Mouse (Mus musculus): ENCODE data around the gene Dhdds. TPM values are rescaled to one million over a fixed set of nuclear protein-coding genes. Genes with fewer than 3 reads are reported as not detected.

Gene Dhdds
- polyA plus RNA-seq, 1 experiment from 2014 or later: 49.8 TPM

DNA sequence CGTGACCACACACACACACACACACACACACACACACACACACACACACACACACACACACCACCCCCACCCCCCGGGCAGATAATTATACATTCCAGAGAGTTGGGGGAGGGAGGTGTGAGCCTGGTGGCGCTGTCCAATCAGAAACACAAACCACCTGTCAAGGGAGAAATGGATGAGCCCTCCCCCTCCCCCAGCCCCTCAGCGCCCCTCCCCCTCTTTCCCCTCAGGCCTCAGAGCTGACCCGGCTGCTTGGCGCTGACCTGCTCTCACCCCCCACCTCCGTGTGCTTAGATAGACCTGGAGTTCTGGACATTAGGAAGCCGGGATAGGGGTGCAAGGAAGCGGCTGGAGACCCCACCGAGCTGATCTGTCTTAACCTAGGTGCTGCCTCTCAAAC lies 18.5 kb upstream of the Dhdds start:
- H3K27ac ChIP-seq (ENCODE audit: low read depth, low read length): no peak overlapping the region
- no peak for ATAC-seq
- H3K4me2 ChIP-seq (ENCODE audit: low read length): peak overlapping the region; percentile 70
- no peaks in the 10 kb centered on the region for H3K36me3 ChIP-seq (ENCODE audit: control insufficient read depth, insufficient read depth, low read length)
- H3K4me1 ChIP-seq (ENCODE audit: control insufficient read depth, insufficient read depth, low read depth, low read length): peaks cover 18% of the 10 kb centered on the region
- WGBS: 0% methylated on average over 9 of the region's 10 CpGs
- peak overlapping the region; percentile 35 for H3K4me3 ChIP-seq (ENCODE audit: low read length)
- H3K9me3 ChIP-seq (ENCODE audit: control insufficient read depth, low read length): no peaks in the 10 kb centered on the region
- peaks cover 20% of the 10 kb centered on the region for H3K27me3 ChIP-seq (replicated peaks; ENCODE audit: control insufficient read depth, insufficient read depth, low read length)
- peak overlapping the region; percentile 22; the same call in 1 of the 2 replicates for H3K9ac ChIP-seq (ENCODE audit: low read depth, low read length)

DNA sequence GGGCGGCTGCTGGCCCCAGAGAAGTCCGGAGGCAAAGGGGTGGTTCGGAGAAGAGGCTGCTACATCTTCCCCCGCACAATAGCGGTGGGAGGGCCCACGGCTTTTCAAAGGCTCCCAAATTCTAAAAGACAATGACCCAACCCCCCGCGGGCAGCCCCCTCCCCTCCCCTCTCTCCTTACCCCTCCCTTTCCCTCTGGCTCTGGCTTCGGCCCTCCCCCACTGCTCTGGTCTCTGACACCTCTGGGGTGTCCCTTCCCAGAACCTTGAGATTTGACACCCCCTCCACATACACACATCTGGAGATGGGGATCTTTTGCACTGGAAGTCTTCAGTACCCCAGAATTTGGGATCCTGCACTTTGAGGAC lies 18.0 kb upstream of the Dhdds start, which contains the start of gene Lin28a:
Gene Lin28a (minus strand): TSS at position 63 of the 367 bp plus-strand sequence.
- Histone ChIP-seq H3K4me2 (ENCODE audit: low read length) (peak within 1 kb of the TSS; percentile 70), H3K36me3 (ENCODE audit: control insufficient read depth, insufficient read depth, low read length) (no peaks in the 10 kb centered on the region), H3K4me3 (ENCODE audit: low read length) (peak within 1 kb of the TSS; percentile 44), H3K9ac (ENCODE audit: low read depth, low read length) (peak within 1 kb of the TSS; percentile 56), H3K9me3 (ENCODE audit: control insufficient read depth, low read length) (no peaks in the 10 kb centered on the region), H3K27me3 (replicated peaks; ENCODE audit: control insufficient read depth, insufficient read depth, low read length) (peaks cover 20% of the 10 kb centered on the region), H3K4me1 (ENCODE audit: control insufficient read depth, insufficient read depth, low read depth, low read length) (peaks cover 18% of the 10 kb centered on the region), H3K27ac (ENCODE audit: low read depth, low read length) (peak within 1 kb of the TSS; percentile 31; the same call in 1 of the 2 replicates)
- 0% methylated on average over 7 of the region's 9 CpGs for WGBS
- ATAC-seq: no peak

DNA sequence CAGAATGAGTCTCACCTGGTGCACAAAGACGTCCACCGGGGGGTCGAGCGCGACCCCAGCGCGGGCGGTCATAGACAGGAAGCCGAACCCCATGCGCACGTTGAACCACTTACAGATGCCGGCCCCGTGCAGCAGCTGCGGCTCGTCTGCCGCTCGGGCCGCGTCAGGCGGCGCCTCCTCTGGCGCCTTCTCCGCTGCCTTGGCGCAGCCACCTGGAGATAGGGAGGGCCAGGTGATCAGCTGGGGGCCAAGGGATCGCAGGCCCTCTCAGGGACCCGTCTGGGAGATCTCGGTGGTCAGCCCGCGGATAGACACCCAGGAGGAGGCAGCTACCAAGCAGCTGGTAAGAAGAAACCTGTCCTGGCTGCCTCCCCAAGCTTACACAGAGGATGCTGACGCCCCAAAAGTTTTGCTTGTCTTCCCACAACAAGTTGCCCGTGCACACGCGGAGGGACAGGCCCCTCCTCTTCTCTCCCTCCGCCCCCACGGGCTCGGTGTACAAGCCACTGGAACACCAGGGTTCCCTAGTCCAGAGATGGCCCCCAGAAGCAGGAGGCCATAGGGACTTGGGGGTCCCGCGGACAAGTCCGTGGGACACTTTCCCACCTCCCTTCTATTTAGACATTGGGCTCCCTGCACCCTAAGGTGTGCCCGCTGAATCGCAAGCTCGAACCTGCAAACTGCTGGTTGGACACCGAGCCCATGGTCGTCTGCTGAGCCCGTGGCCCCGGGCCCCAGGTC lies 17.5 kb upstream of the Dhdds start:
- peak overlapping the region; percentile 56 for H3K9ac ChIP-seq (ENCODE audit: low read depth, low read length)
- H3K27ac ChIP-seq (ENCODE audit: low read depth, low read length): no peak overlapping the region
- peaks cover 20% of the 10 kb centered on the region for H3K27me3 ChIP-seq (replicated peaks; ENCODE audit: control insufficient read depth, insufficient read depth, low read length)
- H3K4me2 ChIP-seq (ENCODE audit: low read length): peak overlapping the region; percentile 70
- H3K4me3 ChIP-seq (ENCODE audit: low read length): peak overlapping the region; percentile 44
- no peaks in the 10 kb centered on the region for H3K9me3 ChIP-seq (ENCODE audit: control insufficient read depth, low read length)
- no peak for ATAC-seq
- WGBS: under 1% methylated on average over 42 of the region's 46 CpGs
- no peaks in the 10 kb centered on the region for H3K36me3 ChIP-seq (ENCODE audit: control insufficient read depth, insufficient read depth, low read length)
- peaks cover 18% of the 10 kb centered on the region for H3K4me1 ChIP-seq (ENCODE audit: control insufficient read depth, insufficient read depth, low read depth, low read length)

DNA sequence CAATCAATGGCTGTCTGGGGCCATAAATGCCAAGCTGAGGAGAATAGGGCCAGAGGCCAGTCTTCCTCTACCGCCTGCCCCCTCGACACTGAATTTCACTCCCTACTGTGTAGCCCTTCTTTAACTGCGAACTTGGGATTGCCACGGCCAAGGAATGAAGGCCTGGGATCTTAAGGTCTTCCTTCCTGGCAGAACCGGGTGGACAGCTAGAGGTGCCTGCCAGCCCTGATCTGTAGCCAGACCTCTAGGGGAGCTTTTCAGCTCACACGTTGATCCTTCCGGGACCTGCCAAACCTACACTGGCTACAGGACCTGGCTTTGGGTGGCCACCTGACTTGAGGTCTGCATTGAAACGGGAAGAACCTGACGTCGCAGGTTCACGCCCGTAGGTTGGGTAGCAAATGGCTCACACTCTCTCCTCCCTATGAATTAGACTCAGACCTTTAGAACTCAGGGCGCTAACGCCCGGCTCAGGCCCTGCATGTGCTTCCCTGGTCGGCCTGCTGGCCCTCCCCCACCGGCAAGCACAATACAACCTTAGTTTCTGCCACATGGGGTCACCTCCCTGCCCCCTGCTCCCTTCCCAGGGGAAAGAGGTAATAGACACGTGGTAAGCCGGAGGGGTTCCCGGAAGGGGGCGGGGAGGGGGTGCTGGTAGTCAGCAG lies 16.6 kb upstream of the Dhdds start:
- Histone ChIP-seq H3K4me2 (ENCODE audit: low read length) (peak overlapping the region; percentile 70), H3K27me3 (replicated peaks; ENCODE audit: control insufficient read depth, insufficient read depth, low read length) (peaks cover 20% of the 10 kb centered on the region), H3K9me3 (ENCODE audit: control insufficient read depth, low read length) (no peaks in the 10 kb centered on the region), H3K4me1 (ENCODE audit: control insufficient read depth, insufficient read depth, low read depth, low read length) (peaks cover 18% of the 10 kb centered on the region), H3K4me3 (ENCODE audit: low read length) (peak overlapping the region; percentile 44), H3K36me3 (ENCODE audit: control insufficient read depth, insufficient read depth, low read length) (no peaks in the 10 kb centered on the region), H3K27ac (ENCODE audit: low read depth, low read length) (no peak overlapping the region), H3K9ac (ENCODE audit: low read depth, low read length) (no peak overlapping the region; the same call in 1 of the 2 replicates)
- 4% methylated on average over 21 of the region's 21 CpGs for WGBS
- ATAC-seq: no peak

DNA sequence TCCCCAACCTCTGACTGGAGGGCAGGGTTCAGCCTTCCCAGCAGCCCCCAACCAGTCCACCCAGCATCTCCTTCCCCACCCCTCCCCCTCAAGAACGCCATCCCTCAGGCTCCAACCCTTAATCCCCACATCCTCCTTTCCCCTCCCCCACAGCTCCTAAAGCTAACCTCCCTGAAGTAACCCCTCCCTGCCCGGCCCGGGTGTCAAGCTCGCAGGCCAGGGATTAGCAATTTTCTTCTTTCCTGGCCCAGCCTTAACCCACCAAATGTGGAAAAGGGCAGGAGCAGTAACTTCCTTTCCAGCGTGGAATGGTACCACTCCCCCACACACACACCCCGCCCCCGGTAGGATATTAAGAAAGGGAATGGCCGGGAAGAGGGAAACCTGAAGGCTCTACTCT lies 16.0 kb upstream of the Dhdds start:
- no peak overlapping the region for H3K9ac ChIP-seq (ENCODE audit: low read depth, low read length)
- no peak overlapping the region for H3K4me2 ChIP-seq (ENCODE audit: low read length)
- no peaks in the 10 kb centered on the region for H3K36me3 ChIP-seq (ENCODE audit: control insufficient read depth, insufficient read depth, low read length)
- peaks cover 18% of the 10 kb centered on the region for H3K4me1 ChIP-seq (ENCODE audit: control insufficient read depth, insufficient read depth, low read depth, low read length)
- no peak overlapping the region for H3K27ac ChIP-seq (ENCODE audit: low read depth, low read length)
- no peak for ATAC-seq
- H3K27me3 ChIP-seq (replicated peaks; ENCODE audit: control insufficient read depth, insufficient read depth, low read length): peaks cover 18% of the 10 kb centered on the region
- WGBS: 5% methylated on average over 8 of the region's 8 CpGs
- H3K4me3 ChIP-seq (ENCODE audit: low read length): no peak overlapping the region
- no peaks in the 10 kb centered on the region for H3K9me3 ChIP-seq (ENCODE audit: control insufficient read depth, low read length)

DNA sequence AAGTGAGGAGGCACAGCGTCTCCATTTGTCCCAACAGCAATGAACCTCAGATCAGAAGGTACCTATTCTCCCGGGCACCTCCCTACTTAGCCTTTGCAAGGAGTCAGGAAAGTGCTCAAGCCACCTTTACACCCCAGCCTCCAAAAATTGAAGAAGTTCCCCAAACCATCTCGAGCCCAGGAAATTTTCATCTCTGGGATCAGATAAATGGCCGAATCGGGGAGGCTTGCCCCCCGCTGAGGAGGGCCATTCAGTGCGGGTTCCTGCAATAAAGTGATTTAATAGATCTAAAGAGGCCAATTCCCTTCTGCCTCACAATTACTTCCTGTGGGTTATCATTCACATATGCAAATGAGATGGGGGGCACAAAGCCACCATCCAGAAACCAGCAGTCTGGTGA lies 15.5 kb upstream of the Dhdds start:
- no peak overlapping the region for H3K4me3 ChIP-seq (ENCODE audit: low read length)
- H3K4me2 ChIP-seq (ENCODE audit: low read length): no peak overlapping the region
- no peak overlapping the region for H3K27ac ChIP-seq (ENCODE audit: low read depth, low read length)
- H3K4me1 ChIP-seq (ENCODE audit: control insufficient read depth, insufficient read depth, low read depth, low read length): peaks cover 18% of the 10 kb centered on the region
- 6% methylated on average over 7 of the region's 7 CpGs for WGBS
- H3K27me3 ChIP-seq (replicated peaks; ENCODE audit: control insufficient read depth, insufficient read depth, low read length): peaks cover 17% of the 10 kb centered on the region
- no peaks in the 10 kb centered on the region for H3K9me3 ChIP-seq (ENCODE audit: control insufficient read depth, low read length)
- H3K9ac ChIP-seq (ENCODE audit: low read depth, low read length): no peak overlapping the region
- no peaks in the 10 kb centered on the region for H3K36me3 ChIP-seq (ENCODE audit: control insufficient read depth, insufficient read depth, low read length)
- no peak for ATAC-seq

DNA sequence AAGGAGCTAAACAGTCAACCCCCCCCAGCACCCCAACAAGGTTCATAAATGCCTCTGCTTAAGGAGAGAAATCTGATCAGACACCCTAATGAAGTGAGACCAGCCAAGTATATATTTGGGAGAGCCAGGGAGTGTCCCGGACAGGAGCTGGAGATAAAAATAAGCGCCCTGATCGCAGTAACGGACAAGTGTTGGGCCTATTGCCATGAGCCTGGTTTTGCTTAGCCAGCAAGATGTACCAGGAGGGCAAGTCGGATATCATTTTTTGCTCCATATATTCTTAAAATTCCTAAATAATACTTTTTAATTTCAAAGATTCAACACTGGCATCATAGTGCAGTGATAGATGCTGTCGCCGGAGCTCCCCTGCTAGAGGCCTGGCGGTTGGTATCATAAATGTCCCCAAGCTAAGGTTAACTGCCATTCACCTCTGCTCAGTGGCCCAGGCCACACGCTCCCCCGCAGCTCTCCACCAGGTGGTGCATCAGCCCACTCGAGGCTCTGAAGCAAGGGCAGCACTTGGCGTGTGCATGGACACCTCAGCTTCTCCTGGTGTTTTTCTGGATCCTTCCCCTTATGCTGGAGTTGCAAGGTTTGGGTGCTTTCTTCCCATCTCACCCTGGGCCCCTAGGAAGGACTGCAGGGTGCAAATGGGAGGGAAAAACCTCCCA lies 12.3 kb upstream of the Dhdds start:
- H3K4me1 ChIP-seq (ENCODE audit: control insufficient read depth, insufficient read depth, low read depth, low read length): peaks cover 7% of the 10 kb centered on the region
- H3K27ac ChIP-seq (ENCODE audit: low read depth, low read length): no peak overlapping the region
- H3K9ac ChIP-seq (ENCODE audit: low read depth, low read length): no peak overlapping the region
- no peaks in the 10 kb centered on the region for H3K36me3 ChIP-seq (ENCODE audit: control insufficient read depth, insufficient read depth, low read length)
- peaks cover 7% of the 10 kb centered on the region for H3K27me3 ChIP-seq (replicated peaks; ENCODE audit: control insufficient read depth, insufficient read depth, low read length)
- 45% methylated on average over 12 of the region's 12 CpGs for WGBS
- ATAC-seq: no peak
- no peak overlapping the region for H3K4me3 ChIP-seq (ENCODE audit: low read length)
- H3K9me3 ChIP-seq (ENCODE audit: control insufficient read depth, low read length): no peaks in the 10 kb centered on the region
- no peak overlapping the region for H3K4me2 ChIP-seq (ENCODE audit: low read length)

DNA sequence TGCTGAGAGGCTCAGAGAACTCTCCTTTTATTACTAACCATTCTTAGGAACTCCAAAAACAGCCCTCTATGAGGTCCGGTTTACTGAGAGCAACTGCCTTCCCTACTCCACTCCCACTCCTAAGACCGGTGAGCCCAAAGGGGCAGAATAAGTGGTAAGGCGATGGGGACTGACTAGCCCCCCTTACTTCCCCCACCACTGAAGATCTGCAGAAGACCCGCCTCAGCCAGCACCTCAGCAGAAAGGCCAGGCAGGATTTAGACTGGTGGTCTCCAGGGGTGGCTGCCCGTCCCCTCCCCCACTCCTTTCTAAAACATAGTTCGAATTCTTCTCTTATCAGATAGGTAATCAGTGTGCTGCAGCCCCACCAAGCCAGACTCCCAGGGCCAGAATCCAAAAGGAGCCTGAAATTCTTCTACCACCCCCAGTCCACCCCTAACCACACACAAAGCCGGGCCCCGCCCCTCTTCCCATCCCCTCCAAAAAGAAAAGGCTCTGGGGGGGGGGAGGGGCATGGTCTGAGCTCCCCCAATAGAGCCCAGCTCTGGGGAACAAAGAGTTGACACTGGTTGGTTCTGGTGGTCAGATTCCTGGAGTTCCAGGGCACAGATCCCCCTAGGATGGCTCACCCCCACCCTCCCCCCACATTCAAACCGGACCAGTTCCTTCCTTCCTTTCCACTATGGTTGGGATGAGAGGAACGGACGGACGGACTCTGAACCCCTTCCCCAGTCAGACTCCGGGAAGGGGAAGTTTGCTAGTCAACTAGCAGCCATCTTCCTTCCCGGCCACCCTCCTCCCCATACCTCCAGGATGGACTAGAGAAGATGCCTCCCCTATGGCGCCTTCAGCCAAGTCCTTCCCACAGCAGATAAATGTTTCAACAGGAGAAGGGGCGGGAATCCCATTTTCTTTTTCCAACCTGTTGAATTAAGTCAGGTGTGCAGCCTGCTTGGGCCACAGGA lies 11.0 kb upstream of the Dhdds start:
- WGBS: 8% methylated on average over 16 of the region's 16 CpGs
- no peak overlapping the region for H3K27ac ChIP-seq (ENCODE audit: low read depth, low read length)
- H3K4me1 ChIP-seq (ENCODE audit: control insufficient read depth, insufficient read depth, low read depth, low read length): no peaks in the 10 kb centered on the region
- H3K27me3 ChIP-seq (replicated peaks; ENCODE audit: control insufficient read depth, insufficient read depth, low read length): no peaks in the 10 kb centered on the region
- H3K9me3 ChIP-seq (ENCODE audit: control insufficient read depth, low read length): no peaks in the 10 kb centered on the region
- no peak for ATAC-seq
- H3K36me3 ChIP-seq (ENCODE audit: control insufficient read depth, insufficient read depth, low read length): no peaks in the 10 kb centered on the region
- no peak overlapping the region for H3K9ac ChIP-seq (ENCODE audit: low read depth, low read length)
- no peak overlapping the region for H3K4me2 ChIP-seq (ENCODE audit: low read length)
- H3K4me3 ChIP-seq (ENCODE audit: low read length): no peak overlapping the region

Data from hindbrain, embryonic 16.5 days (tissue).